Mouse (Mus musculus) thymus, adult 2 months (tissue): ENCODE results near the gene Cdipt. TPM values are rescaled to one million over a fixed set of nuclear protein-coding genes. Genes with fewer than 3 reads are reported as not detected.

ENCODE experiments used
- DNase-seq: peaks from one replicate; pipeline ENCODE4 v3.0.0; 2021
- H3K27ac ChIP-seq: fragments of 200-500 bp; 2 replicates; pipeline ENCODE4 v1.5.1; 2012; ENCODE audit warnings: low read length, control low read depth; ENCODE audit not compliant: control insufficient read depth, insufficient read depth
- H3K27me3 ChIP-seq: fragments of 200-500 bp; 2 replicates; pipeline ENCODE4 v1.6.1; 2012; ENCODE audit warnings: mild to moderate bottlenecking, low read length, moderate library complexity, mixed read lengths; ENCODE audit not compliant: control insufficient read depth, insufficient read depth
- H3K36me3 ChIP-seq: fragments of 200-500 bp; 2 replicates; pipeline ENCODE4 v1.6.1; 2012; ENCODE audit warnings: mild to moderate bottlenecking, low read length, moderate library complexity; ENCODE audit not compliant: control insufficient read depth, insufficient read depth
- H3K4me1 ChIP-seq: fragments of 200-500 bp; replicated peaks from 2 replicates; pipeline ENCODE4 v1.6.1; 2012; ENCODE audit warnings: low read length; ENCODE audit not compliant: control insufficient read depth, insufficient read depth
- H3K4me3 ChIP-seq: fragments of 200-500 bp; 2 replicates; pipeline ENCODE4 v1.5.1; 2012; ENCODE audit warnings: mild to moderate bottlenecking, low read length, control low read depth, moderate library complexity; ENCODE audit not compliant: control insufficient read depth, insufficient read depth
- CTCF ChIP-seq: fragments of 200-500 bp; IDR thresholded peaks from 2 replicates; pipeline ENCODE4 v1.5.1; 2012; ENCODE audit warnings: mild to moderate bottlenecking, control low read depth, low read length, moderate library complexity, borderline replicate concordance; ENCODE audit not compliant: control insufficient read depth, poor library complexity, insufficient read depth; ENCODE audit errors: extremely low read depth
- POLR2A ChIP-seq: fragments of 200-500 bp; IDR thresholded peaks from 2 replicates; pipeline ENCODE4 v1.6.1; 2012; ENCODE audit warnings: mild to moderate bottlenecking, low read length, control low read depth, moderate library complexity; ENCODE audit not compliant: control insufficient read depth, poor library complexity, insufficient read depth; ENCODE audit errors: extremely low read depth
- WGBS: fragments of 180-500 bp; shearing (Covaris S2); methylation state at CpG from one replicate; pipeline ENCODE4 v1.1.7; 2018; 5-methylcytosine and 5-hydroxymethylcytosine counted together
- polyA plus RNA-seq: library from polyadenylated mRNA; depleted of rRNA; stranded (reverse); fragments of >200 nt; gene quantifications from 2 replicates; pipeline ENCODE4 v1.2.3, GENCODE M21; 2012

The Cdipt gene
- polyA plus RNA-seq, 1 experiment, result 294 TPM

DNA sequence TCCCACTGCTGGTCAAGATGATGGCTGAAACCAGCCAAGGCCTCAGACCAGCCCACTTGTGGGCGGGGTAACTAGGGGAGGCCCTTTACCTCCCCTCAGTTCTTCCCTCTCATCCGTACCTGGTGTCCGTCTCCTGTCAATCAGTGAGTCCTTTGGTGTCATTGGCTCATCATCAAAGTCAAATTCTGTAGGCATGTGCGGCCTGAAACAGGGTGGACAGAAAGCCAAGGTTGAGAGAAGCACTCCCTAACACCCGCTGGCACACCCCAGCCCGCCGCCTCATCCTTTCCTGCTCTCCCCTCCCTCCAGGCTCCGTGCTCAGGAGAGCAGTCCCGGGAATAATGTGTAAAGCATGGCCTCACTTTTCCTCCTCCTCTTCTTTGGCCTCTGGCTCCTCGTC, 40.4 kb downstream of the Cdipt start:
- Histone ChIP-seq H3K4me3 (peak overlapping the region; percentile 85), H3K27me3 (no peaks in the 10 kb centered on the region), H3K36me3 (no peaks in the 10 kb centered on the region), H3K4me1 (peaks cover 58% of the 10 kb centered on the region), H3K27ac (peak overlapping the region; percentile 32)
- TF ChIP-seq CTCF (no peak), POLR2A (no peak)
- WGBS, result 12% methylated on average over 10 of the region's 10 CpGs
- DNase-seq, result no peak

DNA sequence TGATC, 40.6 kb downstream of the Cdipt start, which contains the start of gene Pagr1b:
TSS of gene Pagr1b (minus strand) at position 4 of the 5 bp plus-strand sequence.
- H3K36me3 ChIP-seq, result no peaks in the 10 kb centered on the region
- DNase-seq, result no peak
- peaks cover 60% of the 10 kb centered on the region for H3K4me1 ChIP-seq
- TF ChIP-seq POLR2A (no peak), CTCF (no peak)
- H3K27me3 ChIP-seq, result no peaks in the 10 kb centered on the region
- H3K4me3 ChIP-seq, result peak within 1 kb of the TSS; percentile 85
- H3K27ac ChIP-seq, result peak within 1 kb of the TSS; percentile 82

DNA sequence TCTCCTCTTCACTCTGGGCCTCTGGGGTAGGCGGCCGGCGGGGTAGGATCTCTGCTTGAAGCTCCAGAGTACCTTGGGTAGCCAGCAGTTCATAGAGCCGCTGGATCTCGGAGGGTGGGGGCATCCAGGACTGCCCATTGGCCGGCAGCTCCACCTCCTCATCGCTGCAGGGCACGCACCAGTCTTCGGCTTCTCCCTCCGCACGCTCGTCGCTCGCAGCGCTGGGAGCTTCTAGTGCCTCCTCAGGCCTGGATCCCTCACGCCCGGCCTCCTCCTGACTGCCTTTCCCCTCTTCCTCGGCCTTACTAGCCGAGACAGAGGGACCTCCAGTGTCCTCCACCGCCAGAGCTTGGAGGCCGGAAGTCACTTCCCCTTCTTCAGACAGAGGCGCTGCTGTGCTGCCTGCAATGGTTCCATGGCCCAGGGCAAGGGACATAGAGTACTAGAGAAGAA, 40.8 kb downstream of the Cdipt start:
- WGBS, result under 1% methylated on average over 22 of the region's 22 CpGs
- H3K27ac ChIP-seq, result peak overlapping the region; percentile 82
- no peak for DNase-seq
- H3K27me3 ChIP-seq, result no peaks in the 10 kb centered on the region
- H3K36me3 ChIP-seq, result no peaks in the 10 kb centered on the region
- no peak for TF ChIP-seq POLR2A
- no peak for TF ChIP-seq CTCF
- peak overlapping the region; percentile 85 for H3K4me3 ChIP-seq
- peaks cover 62% of the 10 kb centered on the region for H3K4me1 ChIP-seq

DNA sequence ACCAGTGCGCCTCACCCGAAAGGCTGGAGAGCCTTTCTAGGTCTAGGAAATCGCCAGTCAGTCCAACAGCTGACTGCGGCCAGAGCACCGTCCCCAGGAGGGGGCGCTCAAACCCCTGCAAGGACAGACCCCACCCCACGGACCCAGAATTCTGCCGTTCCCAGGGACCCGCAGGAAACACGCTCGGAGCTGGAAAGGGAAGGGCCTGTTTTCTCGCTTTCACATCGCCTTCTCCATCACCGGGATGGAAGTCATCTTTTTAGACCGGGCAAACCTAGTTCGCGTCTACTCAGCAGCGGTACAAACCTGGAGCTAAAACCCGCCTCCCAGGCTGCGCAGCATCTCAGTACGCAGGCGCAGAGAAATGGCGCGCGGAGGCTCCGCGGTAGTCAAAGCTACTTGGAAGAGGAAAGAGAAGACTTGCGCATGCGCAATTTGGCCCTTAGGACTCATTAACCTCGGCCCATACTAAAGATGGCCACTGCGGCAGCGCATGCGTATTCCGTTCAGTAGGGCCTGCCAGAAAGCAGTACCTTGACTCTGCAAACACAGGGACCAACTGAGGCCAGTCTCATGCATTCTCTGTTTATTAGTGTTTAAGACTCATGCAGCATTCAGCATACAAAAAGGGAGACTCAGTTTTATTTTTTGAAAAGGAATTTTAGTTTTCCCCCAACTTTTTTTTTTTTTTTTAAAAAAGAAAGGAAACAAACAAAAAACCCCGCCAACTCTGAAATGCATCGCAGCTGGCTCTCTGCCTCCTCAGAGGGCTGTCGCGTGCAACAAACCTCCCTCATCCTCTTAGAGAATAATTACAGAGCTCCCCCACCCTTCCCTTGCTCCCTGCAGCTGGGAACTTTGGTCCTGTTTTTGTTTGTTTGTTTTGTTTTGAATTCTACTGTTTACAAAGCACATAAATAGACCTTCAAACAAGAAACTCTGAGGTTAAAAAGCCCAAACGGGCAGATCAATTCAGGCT, 41.5 kb downstream of the Cdipt start, which contains the start of gene Pagr1a:
TSS of gene Pagr1a (minus strand) at position 382 of the 979 bp plus-strand sequence.
- peak; percentile 95 for DNase-seq
- H3K36me3 ChIP-seq, result no peaks in the 10 kb centered on the region
- no peaks in the 10 kb centered on the region for H3K27me3 ChIP-seq
- H3K4me1 ChIP-seq, result peaks cover 70% of the 10 kb centered on the region
- H3K27ac ChIP-seq, result peak within 1 kb of the TSS; percentile 82
- H3K4me3 ChIP-seq, result peak within 1 kb of the TSS; percentile 85
- WGBS, result 2% methylated on average over 39 of the region's 39 CpGs
- TF ChIP-seq CTCF, result peak; percentile 99
- peak; percentile 84 for TF ChIP-seq POLR2A

DNA sequence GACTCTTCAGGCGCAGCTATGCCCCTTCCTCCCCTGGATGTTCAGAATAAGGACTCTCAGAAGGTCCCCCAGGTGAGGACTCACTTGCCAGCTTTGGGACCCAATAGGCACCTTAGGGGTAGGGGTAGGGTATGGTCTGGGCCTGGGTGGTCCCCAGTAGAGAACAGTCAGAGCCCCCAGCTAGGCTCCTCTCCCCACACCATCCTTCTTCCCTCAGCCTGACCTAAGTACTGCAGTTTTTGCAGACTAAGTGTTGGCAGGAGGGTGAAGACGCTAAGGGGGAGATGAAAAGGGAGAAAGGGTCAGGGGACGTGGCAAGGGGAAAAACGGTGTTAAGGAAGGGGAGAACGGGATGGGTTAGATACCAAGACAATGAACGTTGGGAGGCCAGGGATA, 42.2 kb downstream of the Cdipt start:
- Histone ChIP-seq H3K4me3 (no peak overlapping the region), H3K36me3 (peaks cover 6% of the 10 kb centered on the region; the same call in 1 of the 2 replicates), H3K27ac (peak overlapping the region; percentile 73), H3K4me1 (peaks cover 77% of the 10 kb centered on the region), H3K27me3 (no peaks in the 10 kb centered on the region)
- TF ChIP-seq CTCF (no peak), POLR2A (no peak)
- no peak for DNase-seq
- WGBS, result 88% methylated on average over 6 of the region's 6 CpGs

DNA sequence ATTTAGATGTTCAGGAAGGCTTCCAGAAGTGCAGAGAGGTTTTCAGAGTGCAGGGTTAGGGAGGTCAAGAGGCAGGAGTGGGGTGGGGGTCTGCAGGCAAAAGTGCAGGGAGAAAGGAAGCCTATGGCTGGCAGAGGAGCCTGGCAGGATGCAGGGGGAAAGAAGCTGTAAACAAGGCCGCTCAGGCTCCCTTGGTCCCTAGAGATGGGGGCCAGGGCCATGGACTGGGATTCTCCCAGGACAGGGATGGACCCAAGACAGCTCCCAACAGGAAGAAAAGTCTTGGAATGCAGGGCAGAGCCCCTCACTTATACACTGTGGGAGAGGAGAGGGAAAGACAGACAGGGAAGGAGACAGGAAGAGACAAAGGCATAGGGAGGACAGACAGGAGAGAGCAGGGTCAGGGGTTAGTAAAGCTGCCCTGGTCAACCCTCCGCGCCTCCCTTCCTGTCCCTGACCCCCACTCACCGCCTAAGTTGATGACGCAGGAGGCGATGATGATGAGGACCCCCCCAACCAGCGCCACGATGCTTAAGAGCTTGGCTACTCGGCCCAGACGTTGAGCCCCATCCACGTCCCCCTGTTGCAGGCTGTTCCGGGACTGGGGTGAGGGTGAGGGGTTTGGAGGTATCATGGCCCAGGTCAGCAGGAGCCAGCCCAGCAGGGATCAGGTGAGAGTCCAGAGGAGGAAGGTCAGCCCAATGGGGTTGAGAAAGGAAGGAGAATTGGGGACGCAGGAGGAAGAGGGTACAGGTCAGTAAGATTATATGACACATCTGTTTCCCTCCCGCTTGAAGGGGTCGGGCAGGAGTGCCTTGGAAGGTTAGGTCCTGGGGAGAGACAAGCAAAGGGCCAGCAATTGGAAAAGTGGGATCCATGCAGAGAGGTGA, 42.9 kb downstream of the Cdipt start:
- Histone ChIP-seq H3K4me1 (peaks cover 79% of the 10 kb centered on the region), H3K27me3 (no peaks in the 10 kb centered on the region), H3K36me3 (peaks cover 7% of the 10 kb centered on the region; the same call in 1 of the 2 replicates), H3K27ac (peak overlapping the region; percentile 73; the same call in 1 of the 2 replicates), H3K4me3 (no peak overlapping the region)
- no peak for DNase-seq
- WGBS, result 93% methylated on average over 15 of the region's 15 CpGs
- no peak for TF ChIP-seq CTCF
- no peak for TF ChIP-seq POLR2A
